Mouse (Mus musculus) olfactory bulb, adult 2 months (tissue): ENCODE measurements around the gene Fkbpl. TPM values are rescaled to one million over a fixed set of nuclear protein-coding genes. Genes with fewer than 3 reads are reported as not detected.

Experiments used
- H3K27ac ChIP-seq: fragments of 200-500 bp; 2 replicates; pipeline ENCODE4 v1.5.1; 2012; ENCODE audit warnings: low read depth, low read length; ENCODE audit not compliant: insufficient read depth
- H3K4me1 ChIP-seq: fragments of 200-500 bp; 2 replicates; pipeline ENCODE4 v1.6.1; 2012; ENCODE audit warnings: low read length; ENCODE audit not compliant: control insufficient read depth, insufficient read depth
- H3K4me3 ChIP-seq: fragments of 200-500 bp; 2 replicates; pipeline ENCODE4 v1.5.1; 2012; ENCODE audit warnings: mild to moderate bottlenecking, low read depth, low read length, moderate library complexity; ENCODE audit not compliant: insufficient read depth
- CTCF ChIP-seq: fragments of 200-500 bp; IDR thresholded peaks from 2 replicates; pipeline ENCODE4 v1.5.1; 2012; ENCODE audit warnings: low read depth, mild to moderate bottlenecking, low read length, moderate library complexity; ENCODE audit not compliant: insufficient read depth
- POLR2A ChIP-seq: fragments of 200-500 bp; IDR thresholded peaks from 2 replicates; pipeline ENCODE4 v1.6.1; 2012; ENCODE audit warnings: mild to moderate bottlenecking, low read depth, low read length, moderate library complexity; ENCODE audit not compliant: insufficient read depth
- WGBS: fragments of 180-500 bp; shearing (Covaris S2); methylation state at CpG from one replicate; pipeline ENCODE4 v1.1.7; 2018; 5-methylcytosine and 5-hydroxymethylcytosine counted together
- polyA plus RNA-seq: library from polyadenylated mRNA; stranded (reverse); fragments of >200 nt; gene quantifications from 2 replicates; pipeline ENCODE4 v1.2.4, GENCODE M21; 2012; ENCODE audit warnings: low replicate concordance; ENCODE audit not compliant: missing spikeins, insufficient read depth, insufficient read length

The Fkbpl gene
- polyA plus RNA-seq, 1 experiment, result not detected

DNA sequence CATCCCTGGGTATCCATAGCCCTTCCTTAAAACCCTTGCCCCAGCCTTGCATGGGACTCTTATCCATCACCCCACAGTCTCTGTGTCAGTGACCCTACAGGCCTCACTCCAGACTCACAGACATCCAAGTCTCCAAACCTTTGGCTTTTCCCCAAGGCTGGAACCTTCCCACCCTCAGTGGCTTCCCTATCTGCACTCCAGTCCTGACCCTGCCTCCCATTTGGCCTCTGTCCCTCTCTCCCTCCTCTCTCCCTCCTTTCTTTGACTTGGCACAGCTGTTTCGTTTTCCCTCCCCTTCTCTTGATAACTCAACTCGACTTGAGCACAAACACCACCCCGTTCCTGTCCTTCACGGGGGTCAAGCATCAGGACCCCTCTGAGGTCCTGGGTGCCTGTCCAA is 45.9 kb downstream of the Fkbpl start:
- H3K4me1 ChIP-seq, result peaks cover 4% of the 10 kb centered on the region; the same call in 1 of the 2 replicates
- 51% methylated on average over 4 of the region's 4 CpGs for WGBS
- H3K4me3 ChIP-seq, result no peak overlapping the region
- TF ChIP-seq POLR2A (no peak), CTCF (no peak)
- H3K27ac ChIP-seq, result no peak overlapping the region

DNA sequence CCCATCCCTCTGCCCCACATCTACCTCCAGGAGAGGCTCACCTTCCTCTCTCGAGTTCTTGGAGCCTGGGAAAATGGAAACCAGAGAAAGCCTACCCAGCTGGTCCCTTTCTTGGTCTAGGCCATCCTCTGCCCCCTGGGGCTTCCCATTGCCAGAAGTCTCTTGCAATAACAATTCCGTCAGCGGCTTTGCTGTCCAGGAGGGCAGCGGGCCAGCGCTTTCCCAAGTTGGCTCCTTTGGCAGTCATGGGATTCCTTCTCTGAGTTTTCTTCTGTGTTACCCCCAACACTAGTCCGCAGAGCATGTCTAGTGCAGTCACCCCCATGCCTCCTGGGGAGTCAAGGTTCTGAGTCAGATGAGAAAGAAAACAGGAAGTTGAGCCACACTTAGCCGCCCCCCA is 48.3 kb downstream of the Fkbpl start:
- no peaks in the 10 kb centered on the region for H3K4me1 ChIP-seq
- 52% methylated on average over 7 of the region's 7 CpGs for WGBS
- no peak overlapping the region for H3K27ac ChIP-seq
- TF ChIP-seq POLR2A, result no peak
- TF ChIP-seq CTCF, result no peak
- H3K4me3 ChIP-seq, result no peak overlapping the region

Other genes with a start within 250 kb of the Fkbpl start
- gene BC051142, start 245.9 kb upstream of the Fkbpl start, polyA plus RNA-seq, result not detected in 2 replicates
- not detected in 2 replicates for gene Btnl4, start 167.4 kb upstream of the Fkbpl start, polyA plus RNA-seq
- gene Btnl6, start 127.4 kb upstream of the Fkbpl start, polyA plus RNA-seq, result not detected in 2 replicates
- gene Notch4, start 80.5 kb upstream of the Fkbpl start, polyA plus RNA-seq, result not detected in 2 replicates
- gene Gpsm3, start 55.0 kb upstream of the Fkbpl start, polyA plus RNA-seq, result not detected in 2 replicates
- gene Pbx2, start 53.5 kb upstream of the Fkbpl start, polyA plus RNA-seq, result not detected in 2 replicates
- not detected in 2 replicates for gene Ager, start 46.9 kb upstream of the Fkbpl start, polyA plus RNA-seq
- gene Rnf5, start 41.1 kb upstream of the Fkbpl start, polyA plus RNA-seq, result not detected in 2 replicates
- gene Agpat1, start 40.5 kb upstream of the Fkbpl start, polyA plus RNA-seq, result 342 TPM in 1 of 2 replicates, not detected in the other
- gene Egfl8, start 28.8 kb upstream of the Fkbpl start, polyA plus RNA-seq, result not detected in 2 replicates
- gene Ppt2, start 16.3 kb upstream of the Fkbpl start, polyA plus RNA-seq, result not detected in 2 replicates
- not detected in 2 replicates for gene Prrt1, start 15.2 kb upstream of the Fkbpl start, polyA plus RNA-seq
- not detected in 2 replicates for gene Atf6b, start 2.4 kb downstream of the Fkbpl start, polyA plus RNA-seq
- not detected in 2 replicates for gene Tnxb, start 25.8 kb downstream of the Fkbpl start, polyA plus RNA-seq
- gene C4b, start 99.1 kb downstream of the Fkbpl start, polyA plus RNA-seq, result not detected in 2 replicates
- gene Cyp21a1, start 159.8 kb downstream of the Fkbpl start, polyA plus RNA-seq, result not detected in 2 replicates
- gene Stk19, start 192.2 kb downstream of the Fkbpl start, polyA plus RNA-seq, result not detected in 2 replicates
- not detected in 2 replicates for gene Dxo, start 192.3 kb downstream of the Fkbpl start, polyA plus RNA-seq
- gene Skiv2l, start 205.4 kb downstream of the Fkbpl start, polyA plus RNA-seq, result not detected in 2 replicates
- gene Nelfe, start 205.6 kb downstream of the Fkbpl start, polyA plus RNA-seq, result not detected in 2 replicates
- not detected in 2 replicates for gene Cfb, start 217.8 kb downstream of the Fkbpl start, polyA plus RNA-seq
- not detected in 2 replicates for gene Zbtb12, start 234.7 kb downstream of the Fkbpl start, polyA plus RNA-seq
- not detected in 2 replicates for gene Gm20547, start 237.3 kb downstream of the Fkbpl start, polyA plus RNA-seq